Mouse (Mus musculus) hindbrain, embryonic 15.5 days (tissue): ENCODE data around the gene Olfr911-ps1. TPM values are rescaled to one million over a fixed set of nuclear protein-coding genes. Genes with fewer than 3 reads are reported as not detected.

Experiments
- ATAC-seq: fragments of 200-750 bp; cut with Nextera tagmentation; 2 replicates; pipeline ENCODE4 v1.8.0; 2017; ENCODE audit warnings: low read depth, moderate number of reproducible peaks, moderate TSS enrichment; ENCODE audit not compliant: low FRiP score
- H3K27ac ChIP-seq: fragments of 300-500 bp; sonication (generic); replicated peaks from 2 replicates; pipeline ENCODE4 v1.5.1; 2015; ENCODE audit warnings: mild to moderate bottlenecking, inconsistent platforms
- H3K27me3 ChIP-seq: fragments of 300-500 bp; sonication (generic); 2 replicates; pipeline ENCODE4 v1.6.1; 2015; ENCODE audit warnings: control low read depth, inconsistent platforms
- H3K36me3 ChIP-seq: fragments of 300-500 bp; sonication (generic); 2 replicates; pipeline ENCODE4 v1.6.1; 2015; ENCODE audit warnings: control low read depth, inconsistent platforms
- H3K4me1 ChIP-seq: fragments of 300-500 bp; sonication (generic); replicated peaks from 2 replicates; pipeline ENCODE4 v1.6.1; 2015; ENCODE audit warnings: control low read depth, inconsistent platforms
- H3K4me2 ChIP-seq: fragments of 300-500 bp; sonication (generic); 2 replicates; pipeline ENCODE4 v1.6.1; 2015; ENCODE audit warnings: moderate library complexity, mild to moderate bottlenecking, inconsistent platforms
- H3K4me3 ChIP-seq: fragments of 300-500 bp; sonication (generic); 2 replicates; pipeline ENCODE4 v1.5.1; 2015; ENCODE audit warnings: mild to moderate bottlenecking, inconsistent platforms
- H3K9ac ChIP-seq: fragments of 300-500 bp; sonication (generic); 2 replicates; pipeline ENCODE4 v1.6.1; 2015; ENCODE audit warnings: inconsistent platforms
- H3K9me3 ChIP-seq: fragments of 300-500 bp; sonication (generic); 2 replicates; pipeline ENCODE4 v1.6.1; 2016; ENCODE audit warnings: control low read depth, inconsistent platforms
- WGBS: fragments of 180-500 bp; shearing (Covaris S2); methylation state at CpG from one replicate; pipeline ENCODE4 v1.1.7; 2015; 5-methylcytosine and 5-hydroxymethylcytosine counted together
- polyA plus RNA-seq: library from polyadenylated mRNA; unstranded; fragments of >200 nt; fragmentation: Nextera tagmentation; extraction: Ambion mirVana; gene quantifications from 2 replicates; pipeline ENCODE4 v1.2.1, GENCODE M21; 2015

Olfr911-ps1 gene
- polyA plus RNA-seq = not detected in 2 replicates

DNA sequence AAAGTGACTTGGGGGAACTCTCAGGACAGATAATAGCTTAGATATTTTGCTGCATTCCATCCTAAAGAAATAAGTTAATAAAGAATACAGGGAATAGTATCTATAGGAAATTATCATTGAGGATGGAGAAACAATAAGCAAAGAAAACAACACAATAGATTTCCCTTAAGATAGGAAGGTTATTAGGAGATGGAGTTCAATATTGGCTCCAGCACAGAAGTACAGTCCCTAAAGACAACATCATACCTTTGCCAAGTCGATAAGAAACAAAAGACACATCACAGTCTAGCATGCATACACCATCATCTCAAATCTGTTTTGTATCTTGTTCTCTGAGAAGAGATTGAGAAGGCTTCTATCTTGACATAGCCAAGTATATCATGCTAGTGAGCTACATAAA, at the start of gene Olfr911-ps1:
Gene Olfr911-ps1, plus strand, starts transcription at position 301 of the 400 bp plus-strand sequence.
- H3K4me3 ChIP-seq = no peak within 1 kb of the TSS
- 80% methylated on average over 1 of the region's 1 CpGs for WGBS
- H3K9me3 ChIP-seq = no peaks in the 10 kb centered on the region
- no peaks in the 10 kb centered on the region for H3K4me1 ChIP-seq
- no peaks in the 10 kb centered on the region for H3K27me3 ChIP-seq
- H3K27ac ChIP-seq = no peak within 1 kb of the TSS
- ATAC-seq = no peak
- no peak within 1 kb of the TSS for H3K4me2 ChIP-seq
- no peak within 1 kb of the TSS for H3K9ac ChIP-seq
- H3K36me3 ChIP-seq = no peaks in the 10 kb centered on the region

DNA sequence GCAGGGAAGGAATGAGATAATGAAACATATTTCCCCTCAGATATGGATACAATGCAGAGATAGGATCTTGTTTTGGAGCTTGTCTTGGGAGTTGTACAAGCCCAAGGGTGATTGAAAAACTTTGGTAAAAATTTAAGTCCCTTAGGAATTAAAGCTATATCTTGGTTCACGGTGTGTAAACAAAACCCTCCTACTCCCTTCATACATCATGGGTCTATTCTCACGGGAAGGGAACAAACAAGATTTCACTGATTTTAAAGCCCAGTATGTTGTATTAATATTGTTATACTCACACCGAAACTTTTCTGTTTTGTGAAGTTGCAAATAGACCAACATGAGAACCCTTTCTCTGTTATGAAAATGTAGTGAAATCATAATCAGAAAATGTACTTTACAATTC, 34.6 kb upstream of the Olfr911-ps1 start, which contains the start of gene Olfr906:
Gene Olfr906, plus strand, starts transcription at position 301 of the 400 bp plus-strand sequence.
- WGBS = 90% methylated on average over 3 of the region's 3 CpGs

DNA sequence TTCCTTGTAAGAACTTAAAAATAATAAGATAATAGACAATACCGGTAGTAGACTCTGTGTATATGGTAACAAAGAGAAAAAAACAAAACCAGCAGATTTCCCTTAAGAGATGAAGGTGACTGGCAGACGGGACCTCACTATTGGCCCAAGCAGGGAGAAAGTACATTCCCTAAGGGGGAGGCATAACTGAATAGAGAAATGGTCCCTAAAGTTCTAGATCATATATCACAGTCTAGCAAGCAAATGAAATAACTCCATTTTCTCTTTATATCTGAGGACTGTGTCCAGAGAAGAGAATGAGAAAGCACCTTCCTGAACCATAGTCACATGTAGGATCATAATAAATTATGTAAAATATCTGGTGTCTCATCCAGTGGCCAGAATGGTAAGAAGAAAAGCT, 25.9 kb upstream of the Olfr911-ps1 start, which contains the start of gene Olfr907:
Gene Olfr907, plus strand, starts transcription at position 301 of the 400 bp plus-strand sequence.
- H3K4me1 ChIP-seq = no peaks in the 10 kb centered on the region
- no peaks in the 10 kb centered on the region for H3K27me3 ChIP-seq
- no peak within 1 kb of the TSS for H3K27ac ChIP-seq
- no peaks in the 10 kb centered on the region for H3K36me3 ChIP-seq
- no peak within 1 kb of the TSS for H3K9ac ChIP-seq
- no peak within 1 kb of the TSS for H3K4me2 ChIP-seq
- no peaks in the 10 kb centered on the region for H3K9me3 ChIP-seq
- 87% methylated on average over 2 of the region's 2 CpGs for WGBS
- no peak for ATAC-seq
- H3K4me3 ChIP-seq = no peak within 1 kb of the TSS

More for the DNA sequence above, 34.6 kb upstream of the Olfr911-ps1 start, which contains the start of gene Olfr906:
- no peaks in the 10 kb centered on the region for H3K27me3 ChIP-seq
- H3K4me3 ChIP-seq = no peak within 1 kb of the TSS
- no peaks in the 10 kb centered on the region for H3K36me3 ChIP-seq
- no peak within 1 kb of the TSS for H3K27ac ChIP-seq
- ATAC-seq = no peak
- no peak within 1 kb of the TSS for H3K4me2 ChIP-seq
- H3K9ac ChIP-seq = no peak within 1 kb of the TSS
- no peaks in the 10 kb centered on the region for H3K4me1 ChIP-seq
- no peaks in the 10 kb centered on the region for H3K9me3 ChIP-seq

DNA sequence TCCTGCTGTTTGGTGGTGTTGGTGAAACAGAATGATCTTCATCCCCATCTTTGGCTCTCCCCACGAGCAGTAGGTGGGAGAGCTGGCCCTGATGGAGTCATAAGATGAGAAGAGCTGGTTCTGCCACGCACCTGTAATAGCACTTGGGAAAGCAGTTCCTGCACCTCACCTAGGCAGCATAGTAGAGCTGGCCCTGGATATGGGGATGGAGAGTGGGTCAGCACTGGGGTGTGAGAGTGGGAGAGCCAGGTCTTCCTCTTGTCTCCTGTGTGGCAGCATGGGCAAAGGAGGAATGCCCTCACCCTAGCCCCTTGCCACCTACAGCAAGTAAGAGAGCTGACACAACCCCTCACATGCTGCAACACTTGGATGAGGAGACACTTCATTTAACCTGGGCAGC, 9.0 kb upstream of the Olfr911-ps1 start:
- 73% methylated on average over 2 of the region's 2 CpGs for WGBS
- no peak overlapping the region for H3K4me2 ChIP-seq

DNA sequence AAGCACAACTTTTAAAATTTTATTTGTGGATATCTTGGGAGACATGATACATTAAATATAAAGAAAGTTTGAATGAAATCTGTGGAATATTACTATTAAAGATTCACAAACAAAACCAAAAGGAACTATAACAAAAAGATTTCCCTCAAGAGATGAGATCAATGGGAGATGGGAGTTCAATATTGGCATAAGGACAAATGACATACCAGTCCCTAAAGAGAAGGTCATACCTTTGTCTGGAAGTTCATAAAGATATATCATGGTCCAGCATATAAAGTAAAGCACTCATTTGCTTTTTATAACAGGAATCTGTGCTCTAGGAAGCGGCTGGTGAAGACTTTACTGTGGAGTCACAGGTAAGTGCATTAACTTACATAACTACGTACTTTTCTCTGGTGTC, 16.2 kb downstream of the Olfr911-ps1 start, which contains the start of gene Olfr910:
Gene Olfr910, plus strand, starts transcription at position 301 of the 400 bp plus-strand sequence.
- Histone ChIP-seq H3K27ac (no peak within 1 kb of the TSS), H3K36me3 (no peaks in the 10 kb centered on the region), H3K9me3 (no peaks in the 10 kb centered on the region), H3K4me1 (no peaks in the 10 kb centered on the region), H3K27me3 (no peaks in the 10 kb centered on the region), H3K4me2 (no peak within 1 kb of the TSS), H3K9ac (no peak within 1 kb of the TSS), H3K4me3 (no peak within 1 kb of the TSS)
- WGBS = 93% methylated on average over 2 of the region's 2 CpGs
- ATAC-seq = no peak

More for the DNA sequence above, 9.0 kb upstream of the Olfr911-ps1 start:
- no peaks in the 10 kb centered on the region for H3K36me3 ChIP-seq
- no peak overlapping the region for H3K27ac ChIP-seq
- H3K4me3 ChIP-seq = no peak overlapping the region
- no peaks in the 10 kb centered on the region for H3K9me3 ChIP-seq
- H3K27me3 ChIP-seq = no peaks in the 10 kb centered on the region
- no peak overlapping the region for H3K9ac ChIP-seq
- no peaks in the 10 kb centered on the region for H3K4me1 ChIP-seq
- no peak for ATAC-seq

Other genes with a start within 250 kb of the Olfr911-ps1 start
- gene Olfr896-ps1, start 230.5 kb upstream of the Olfr911-ps1 start, polyA plus RNA-seq = not detected in 2 replicates
- not detected in 2 replicates for gene Olfr25, start 192.5 kb upstream of the Olfr911-ps1 start, polyA plus RNA-seq
- not detected in 2 replicates for gene Olfr898, start 173.2 kb upstream of the Olfr911-ps1 start, polyA plus RNA-seq
- not detected in 2 replicates for gene Olfr250, start 154.7 kb upstream of the Olfr911-ps1 start, polyA plus RNA-seq
- gene Olfr251, start 144.5 kb upstream of the Olfr911-ps1 start, polyA plus RNA-seq = not detected in 2 replicates
- not detected in 2 replicates for gene Olfr147, start 119.9 kb upstream of the Olfr911-ps1 start, polyA plus RNA-seq
- not detected in 2 replicates for gene Olfr901, start 92.1 kb upstream of the Olfr911-ps1 start, polyA plus RNA-seq
- gene Olfr902, start 73.9 kb upstream of the Olfr911-ps1 start, polyA plus RNA-seq = not detected in 2 replicates
- gene Olfr904, start 58.4 kb upstream of the Olfr911-ps1 start, polyA plus RNA-seq = not detected in 2 replicates
- not detected in 2 replicates for gene Olfr905, start 50.5 kb upstream of the Olfr911-ps1 start, polyA plus RNA-seq
- not detected in 2 replicates for gene Olfr906, start 34.5 kb upstream of the Olfr911-ps1 start, polyA plus RNA-seq
- not detected in 2 replicates for gene Olfr907, start 25.8 kb upstream of the Olfr911-ps1 start, polyA plus RNA-seq
- not detected in 2 replicates for gene Olfr910, start 16.3 kb downstream of the Olfr911-ps1 start, polyA plus RNA-seq
- gene Olfr912, start 58.6 kb downstream of the Olfr911-ps1 start, polyA plus RNA-seq = not detected in 2 replicates
- not detected in 2 replicates for gene Olfr913, start 71.2 kb downstream of the Olfr911-ps1 start, polyA plus RNA-seq
- gene Olfr914, start 83.5 kb downstream of the Olfr911-ps1 start, polyA plus RNA-seq = not detected in 2 replicates
- gene Olfr916, start 138.3 kb downstream of the Olfr911-ps1 start, polyA plus RNA-seq = not detected in 2 replicates
- gene Olfr917, start 144.3 kb downstream of the Olfr911-ps1 start, polyA plus RNA-seq = not detected in 2 replicates
- not detected in 2 replicates for gene Olfr918, start 153.0 kb downstream of the Olfr911-ps1 start, polyA plus RNA-seq
- gene Olfr919, start 182.1 kb downstream of the Olfr911-ps1 start, polyA plus RNA-seq = not detected in 2 replicates
- gene Vwa5a, start 196.7 kb downstream of the Olfr911-ps1 start, polyA plus RNA-seq = 8.5 and 9.1 TPM in 2 replicates
- gene Olfr920, start 230.7 kb downstream of the Olfr911-ps1 start, polyA plus RNA-seq = not detected in 2 replicates